Mouse (Mus musculus): ENCODE results near the gene Ryr1. TPM values are rescaled to one million over a fixed set of nuclear protein-coding genes. Genes with fewer than 3 reads are reported as not detected.

Ryr1 gene
- under 1 TPM; 0.02 to 0.04 TPM for polyA plus RNA-seq (2012; fragmentation: generic; extraction: Trizol)

DNA sequence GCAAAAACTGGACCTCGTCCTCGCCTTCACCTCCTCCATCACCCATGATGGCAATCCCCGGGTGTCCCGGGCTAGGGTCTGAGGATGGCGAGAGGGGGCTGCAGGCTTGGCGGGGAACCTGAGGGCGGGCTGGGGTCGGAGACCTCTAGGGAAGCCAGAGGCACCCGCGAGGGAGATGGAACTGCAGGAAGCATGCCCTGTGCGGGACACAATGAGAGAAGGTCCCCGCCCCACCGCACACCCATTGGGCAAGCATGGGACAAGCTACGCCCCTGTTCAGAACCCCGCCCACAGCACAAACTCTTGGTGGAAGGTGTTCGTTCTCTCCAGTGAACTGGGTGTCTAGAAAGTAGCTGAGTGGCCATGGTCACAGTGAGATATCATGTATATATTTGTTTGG lies at the start of gene Ryr1:
Gene Ryr1, minus strand, starts transcription at position 210 of the 400 bp plus-strand sequence.

DNA sequence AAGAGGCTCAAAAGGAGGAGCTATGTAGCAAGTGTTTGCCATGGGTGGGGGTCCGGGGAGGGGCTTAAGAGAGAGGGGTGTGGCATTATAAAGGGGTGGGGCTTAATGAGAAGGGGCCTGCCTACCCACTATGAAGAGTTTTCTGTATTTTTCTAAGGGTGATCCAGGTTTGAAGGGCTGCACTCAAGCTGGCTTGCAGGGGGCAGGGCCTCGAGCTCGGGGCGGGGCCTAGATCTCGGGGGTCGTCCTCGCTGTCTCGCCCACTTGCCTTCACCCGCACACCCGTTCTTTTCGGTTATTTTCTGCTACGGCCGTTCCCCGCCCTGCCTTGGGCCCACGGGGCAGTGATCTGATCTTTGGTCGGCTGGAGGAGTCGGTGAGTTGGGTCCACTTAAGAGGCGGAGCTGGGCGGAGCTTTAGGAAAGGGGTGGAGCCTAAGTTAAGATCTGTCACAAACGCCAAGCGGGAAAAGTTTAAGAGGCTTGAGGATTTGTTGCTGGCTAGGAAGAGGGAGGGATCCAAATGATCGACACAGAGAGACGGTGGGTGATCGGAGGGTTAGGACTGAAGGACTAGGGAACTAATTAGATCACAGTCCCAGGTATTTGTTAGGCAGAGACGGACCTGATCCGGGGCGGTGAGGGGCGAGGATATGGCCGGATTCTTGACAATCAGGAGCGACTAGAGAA lies 45.2 kb upstream of the Ryr1 start, which contains the start of the genes Ggn and Spred3:
Gene Ggn, plus strand, starts transcription at position 145 of the 689 bp plus-strand sequence.
Gene Spred3, minus strand, starts transcription at position 346 of the 689 bp plus-strand sequence.

DNA sequence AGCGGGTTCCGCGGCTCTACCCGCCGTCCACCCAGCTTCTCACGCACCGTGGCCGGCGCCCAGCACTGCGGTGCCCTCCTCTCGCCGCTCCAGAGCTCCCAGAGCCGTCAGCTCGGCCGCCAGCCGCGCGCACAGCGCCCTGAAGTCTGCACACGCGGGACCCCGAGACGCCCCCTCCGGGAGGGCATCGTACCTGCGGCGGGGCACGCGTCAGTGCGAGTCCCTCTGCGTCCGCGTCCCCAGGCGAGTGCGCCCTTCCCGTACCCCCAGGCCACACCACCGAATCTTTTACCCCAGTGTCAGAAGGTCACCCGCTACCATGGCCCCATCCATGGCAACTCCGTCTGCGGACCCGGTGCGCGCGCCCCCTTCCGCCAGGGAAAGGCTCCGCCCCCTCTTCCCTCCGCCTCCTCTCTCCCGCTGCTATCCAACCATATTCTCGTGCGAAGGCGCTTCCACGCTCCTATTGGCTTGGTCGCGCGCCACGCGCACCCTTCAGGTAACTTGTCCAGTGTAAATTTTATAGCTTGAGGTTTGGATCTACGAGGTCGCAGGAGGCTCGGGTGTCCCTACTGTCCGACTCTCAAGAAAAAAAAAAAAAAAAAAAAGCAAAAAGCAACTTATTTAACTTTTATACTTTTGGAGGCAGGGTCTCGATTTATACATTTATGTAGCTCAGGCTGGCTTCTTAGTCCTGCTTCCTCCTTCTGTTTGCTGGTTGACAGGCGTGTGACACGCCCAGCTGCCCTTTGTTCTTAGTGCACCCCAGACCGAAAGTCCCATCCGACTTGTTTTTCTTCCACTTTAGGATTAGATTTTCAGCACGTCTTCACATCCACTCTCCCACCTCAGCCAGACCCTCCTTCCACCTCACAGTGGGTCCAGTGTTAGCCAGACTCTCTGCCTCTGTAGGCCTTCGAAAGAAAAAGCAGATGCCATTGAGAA lies 31.1 kb upstream of the Ryr1 start, which contains the start of gene Fam98c:
Gene Fam98c, minus strand, starts transcription at position 397 of the 945 bp plus-strand sequence.

DNA sequence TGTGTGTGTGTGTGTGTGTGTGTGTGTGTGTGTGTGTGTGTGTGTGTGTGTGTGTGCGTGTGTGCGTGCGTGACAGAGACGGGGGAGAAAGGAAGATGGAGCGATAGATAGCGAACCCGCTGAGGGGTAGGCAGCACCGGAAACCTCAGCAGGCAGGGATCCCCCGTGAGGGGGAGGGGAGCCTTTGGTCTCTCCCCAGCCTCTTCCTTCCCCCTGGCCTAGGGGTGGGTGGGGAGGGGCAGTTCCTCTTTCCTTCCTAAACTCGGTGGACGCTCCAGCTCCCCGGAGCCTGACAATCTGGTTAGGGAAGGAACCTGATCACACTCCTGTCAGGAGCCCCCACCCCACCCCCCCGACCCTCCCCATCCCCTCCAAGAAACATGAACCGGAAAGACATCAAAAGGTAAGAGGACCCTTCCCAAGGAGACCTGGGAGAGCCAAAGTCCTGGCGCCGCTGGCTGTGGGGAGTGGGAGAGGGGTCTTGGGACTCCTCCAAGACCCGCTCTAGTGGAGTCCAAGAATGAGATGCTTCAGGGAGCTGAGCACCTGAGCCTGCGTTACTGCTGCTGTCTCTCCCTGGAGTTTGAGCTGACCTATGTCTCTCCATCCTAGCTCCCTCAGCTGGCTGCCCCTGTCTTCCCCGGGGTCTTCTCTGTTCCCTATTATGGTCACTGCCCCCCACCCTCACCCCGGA lies 9.9 kb upstream of the Ryr1 start, which contains the start of gene Rasgrp4:
Gene Rasgrp4, plus strand, starts transcription at position 159 of the 694 bp plus-strand sequence.

DNA sequence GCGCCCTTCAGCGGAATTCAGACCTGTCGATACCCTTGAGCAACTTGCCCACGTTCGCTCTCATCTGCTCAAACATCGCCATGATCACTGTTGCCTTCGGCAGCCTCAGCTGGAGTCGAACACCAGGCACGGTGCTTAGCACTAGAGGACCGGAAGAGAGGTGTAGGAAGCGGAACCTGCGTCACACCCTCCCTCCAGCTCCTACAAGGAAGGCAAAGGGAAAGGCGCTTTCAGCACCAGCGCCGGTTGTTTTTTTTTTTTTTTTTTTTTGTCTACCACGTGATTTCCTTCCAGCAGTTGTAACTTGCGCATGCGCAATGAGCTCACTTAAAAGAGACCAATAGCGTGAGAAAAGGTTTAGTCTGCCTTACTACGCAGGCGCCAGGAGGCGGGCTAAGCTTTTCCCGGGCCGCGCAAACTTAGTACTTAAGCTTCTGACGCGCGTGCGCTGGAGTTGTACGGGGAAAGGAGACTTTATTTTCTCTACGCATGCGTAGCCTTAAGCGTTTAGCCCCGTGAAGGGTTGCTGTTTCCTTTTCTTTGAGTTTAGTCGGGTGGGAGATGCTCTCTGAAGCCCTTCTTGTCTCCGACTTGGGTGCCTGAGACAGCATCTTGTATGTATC lies 143.2 kb downstream of the Ryr1 start, which contains the start of the genes Eif3k and Map4k1:
Gene Eif3k, minus strand, starts transcription at position 214 of the 623 bp plus-strand sequence.
Gene Map4k1, plus strand, starts transcription at position 400 of the 623 bp plus-strand sequence.

DNA sequence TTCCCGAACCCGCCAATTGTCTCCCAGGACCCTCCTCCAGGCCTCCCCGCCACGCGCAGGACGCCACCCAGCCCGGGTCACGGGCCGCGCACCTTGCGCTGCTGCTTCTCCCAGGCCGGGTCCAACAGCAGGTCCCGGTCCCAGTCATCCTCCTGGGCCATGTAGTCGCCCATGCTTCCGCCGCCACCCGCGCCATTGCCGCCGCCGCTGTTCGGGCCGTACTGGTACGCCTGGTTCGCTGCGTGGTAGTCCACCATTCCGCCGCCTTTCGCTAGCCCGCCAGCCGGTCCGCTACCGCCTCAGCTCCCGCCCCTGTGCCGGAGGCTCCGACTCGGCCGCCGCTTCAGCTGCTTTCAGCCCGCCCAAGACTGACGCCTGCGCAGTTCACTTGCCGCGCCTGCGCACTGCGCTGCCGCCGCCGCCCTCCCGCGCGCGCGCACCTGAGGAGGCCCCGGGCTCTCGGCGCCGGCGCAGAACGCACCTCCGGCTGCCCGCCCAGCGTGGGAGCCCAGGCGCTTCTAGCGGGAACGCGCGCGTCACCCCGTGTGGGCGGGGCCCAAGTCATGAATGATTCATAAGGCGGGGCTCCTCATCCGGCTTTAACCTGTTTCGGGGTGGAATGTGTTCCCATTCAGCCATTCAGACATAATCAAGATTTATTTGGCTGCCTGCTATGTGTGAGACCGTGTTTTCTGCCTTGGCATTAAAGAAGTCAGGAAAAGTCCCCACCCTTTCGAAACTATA lies 162.9 kb downstream of the Ryr1 start, which contains the start of gene Actn4:
Gene Actn4, minus strand, starts transcription at position 414 of the 744 bp plus-strand sequence.

Other genes starting within 250 kb of the Ryr1 start
- gene Capn12, start 243.8 kb downstream of the Ryr1 start, polyA plus RNA-seq (2012; fragmentation: generic; extraction: Trizol), result under 1 TPM; 0.54 to 0.87 TPM
- 100 to 1,000 TPM; 187 to 244 TPM for gene Actn4, start 162.8 kb downstream of the Ryr1 start, polyA plus RNA-seq (2012; fragmentation: generic; extraction: Trizol)
- gene Eif3k, start 143.3 kb downstream of the Ryr1 start, polyA plus RNA-seq (2012; fragmentation: generic; extraction: Trizol), result 100 to 1,000 TPM; 425 to 605 TPM
- gene Map4k1, start 143.1 kb downstream of the Ryr1 start, polyA plus RNA-seq (2012; fragmentation: generic; extraction: Trizol), result under 1 TPM; 0.34 to 0.71 TPM
- under 1 TPM in 1 of 2 experiments, not detected in 1; 0.02 TPM for gene Rasgrp4, start 9.7 kb upstream of the Ryr1 start, polyA plus RNA-seq (2012; fragmentation: generic; extraction: Trizol)
- 1 to 10 TPM; 2.5 to 4.0 TPM for gene Fam98c, start 31.1 kb upstream of the Ryr1 start, polyA plus RNA-seq (2012; fragmentation: generic; extraction: Trizol)
- 1 to 10 TPM; 1.1 to 4.8 TPM for gene Ggn, start 45.0 kb upstream of the Ryr1 start, polyA plus RNA-seq (2012; fragmentation: generic; extraction: Trizol)
- 1 to 10 TPM; 1.5 to 3.9 TPM for gene Spred3, start 45.2 kb upstream of the Ryr1 start, polyA plus RNA-seq (2012; fragmentation: generic; extraction: Trizol)
- 100 to 1,000 TPM; 164 to 202 TPM for gene Psmd8, start 55.5 kb upstream of the Ryr1 start, polyA plus RNA-seq (2012; fragmentation: generic; extraction: Trizol)
- under 1 TPM in 1 of 2 experiments, not detected in 1; 0.01 TPM for gene Catsperg1, start 88.9 kb upstream of the Ryr1 start, polyA plus RNA-seq (2012; fragmentation: generic; extraction: Trizol)
- not detected for gene Kcnk6, start 107.3 kb upstream of the Ryr1 start, polyA plus RNA-seq (2012; fragmentation: generic; extraction: Trizol)
- 100 to 1,000 TPM; 172 to 219 TPM for gene Yif1b, start 113.2 kb upstream of the Ryr1 start, polyA plus RNA-seq (2012; fragmentation: generic; extraction: Trizol)
- gene 2200002D01Rik, start 123.3 kb upstream of the Ryr1 start, polyA plus RNA-seq (2012; fragmentation: generic; extraction: Trizol), result 10 to 100 TPM in 1 of 2 experiments, under 1 TPM in 1; 0.52 to 22.2 TPM
- under 1 TPM in 1 of 2 experiments, not detected in 1; 0.01 TPM for gene Spint2, start 156.7 kb upstream of the Ryr1 start, polyA plus RNA-seq (2012; fragmentation: generic; extraction: Trizol)
- under 1 TPM; 0.06 to 0.32 TPM for gene Ppp1r14a, start 164.1 kb upstream of the Ryr1 start, polyA plus RNA-seq (2012; fragmentation: generic; extraction: Trizol)
- gene Dpf1, start 178.8 kb upstream of the Ryr1 start, polyA plus RNA-seq (2012; fragmentation: generic; extraction: Trizol), result 1 to 10 TPM; 3.7 to 3.9 TPM